Mouse (Mus musculus): ENCODE measurements around the gene Nrip3. TPM values are rescaled to one million over a fixed set of nuclear protein-coding genes. Genes with fewer than 3 reads are reported as not detected.

Nrip3 gene
- polyA plus RNA-seq, 1 experiment from 2014 or later: 1.8 TPM

- Histone ChIP-seq H3K27ac (replicated peaks) (no peak overlapping the region), H3K36me3 (no peaks in the 10 kb centered on the region), H3K9ac (replicated peaks) (no peak overlapping the region), H3K4me3 (no peak overlapping the region), H3K9me3 (no peaks in the 10 kb centered on the region), H3K4me2 (replicated peaks) (no peak overlapping the region), H3K27me3 (no peaks in the 10 kb centered on the region), H3K4me1 (no peaks in the 10 kb centered on the region)
- 75% methylated on average over 2 of the region's 2 CpGs for WGBS
- ATAC-seq (ENCODE audit: low FRiP score, low read depth): no peak
These were observed 17.8 kb downstream of the Nrip3 start for GRCm38 (mm10) chr7:109764009-109764408.

- no peak overlapping the region for H3K27ac ChIP-seq (replicated peaks)
- peaks cover 14% of the 10 kb centered on the region for H3K4me1 ChIP-seq
- H3K4me3 ChIP-seq: no peak overlapping the region
- H3K9me3 ChIP-seq: no peaks in the 10 kb centered on the region
- no peaks in the 10 kb centered on the region for H3K36me3 ChIP-seq
- no peak overlapping the region for H3K9ac ChIP-seq (replicated peaks)
- no peak for ATAC-seq (ENCODE audit: low FRiP score, low read depth)
- no peaks in the 10 kb centered on the region for H3K27me3 ChIP-seq
- WGBS: 86% methylated on average over 3 of the region's 3 CpGs
- no peak overlapping the region for H3K4me2 ChIP-seq (replicated peaks)
These were observed 25.5 kb downstream of the Nrip3 start for GRCm38 (mm10) chr7:109756291-109756690.

GRCm38 (mm10) chr7:109754034-109754433 is 27.8 kb downstream of the Nrip3 start:
- peaks cover 15% of the 10 kb centered on the region for H3K4me1 ChIP-seq
- H3K4me3 ChIP-seq: no peak overlapping the region
- H3K9me3 ChIP-seq: no peaks in the 10 kb centered on the region
- no peak for ATAC-seq (ENCODE audit: low FRiP score, low read depth)
- no peaks in the 10 kb centered on the region for H3K27me3 ChIP-seq
- no peak overlapping the region for H3K27ac ChIP-seq (replicated peaks)
- WGBS: 91% methylated on average over 8 of the region's 8 CpGs
- no peak overlapping the region for H3K4me2 ChIP-seq (replicated peaks)
- peaks cover under 1% of the 10 kb centered on the region; the same call in 1 of the 2 replicates for H3K36me3 ChIP-seq
- H3K9ac ChIP-seq (replicated peaks): no peak overlapping the region

- Histone ChIP-seq H3K9me3 (no peaks in the 10 kb centered on the region), H3K4me1 (peaks cover 15% of the 10 kb centered on the region), H3K27ac (replicated peaks) (peak within 1 kb of the TSS; percentile 80), H3K36me3 (peaks cover 5% of the 10 kb centered on the region; the same call in 1 of the 2 replicates), H3K4me2 (replicated peaks) (peak within 1 kb of the TSS; percentile 92), H3K9ac (replicated peaks) (peak within 1 kb of the TSS; percentile 84), H3K4me3 (peak within 1 kb of the TSS; percentile 85), H3K27me3 (no peaks in the 10 kb centered on the region)
- WGBS: under 1% methylated on average over 73 of the region's 74 CpGs
- peak; percentile 90 for ATAC-seq (ENCODE audit: low FRiP score, low read depth)
These were observed 29.6 kb downstream of the Nrip3 start, which contains the start of gene Tmem9b for GRCm38 (mm10) chr7:109752008-109752925. TSS of gene Tmem9b (minus strand) at chr7:109752875.

GRCm38 (mm10) chr7:109751427-109752007 is 30.3 kb downstream of the Nrip3 start:
- peak; percentile 10 for ATAC-seq (ENCODE audit: low FRiP score, low read depth)
- 3% methylated on average over 13 of the region's 13 CpGs for WGBS
- peak overlapping the region; percentile 80 for H3K27ac ChIP-seq (replicated peaks)

GRCm38 (mm10) chr7:109747747-109748146 is 34.1 kb downstream of the Nrip3 start:
- Histone ChIP-seq H3K27ac (replicated peaks) (no peak overlapping the region), H3K36me3 (peaks cover 25% of the 10 kb centered on the region), H3K4me3 (no peak overlapping the region), H3K9me3 (no peaks in the 10 kb centered on the region), H3K27me3 (no peaks in the 10 kb centered on the region), H3K9ac (replicated peaks) (no peak overlapping the region), H3K4me2 (replicated peaks) (no peak overlapping the region), H3K4me1 (peaks cover 7% of the 10 kb centered on the region)
- 63% methylated on average over 1 of the region's 1 CpGs for WGBS
- ATAC-seq (ENCODE audit: low FRiP score, low read depth): no peak

More at GRCm38 (mm10) chr7:109751427-109752007, 30.3 kb downstream of the Nrip3 start:
- H3K4me2 ChIP-seq (replicated peaks): peak overlapping the region; percentile 92
- H3K4me3 ChIP-seq: peak overlapping the region; percentile 85
- peaks cover 5% of the 10 kb centered on the region; the same call in 1 of the 2 replicates for H3K36me3 ChIP-seq
- H3K9ac ChIP-seq (replicated peaks): peak overlapping the region; percentile 84
- no peaks in the 10 kb centered on the region for H3K27me3 ChIP-seq
- no peaks in the 10 kb centered on the region for H3K9me3 ChIP-seq
- peaks cover 15% of the 10 kb centered on the region for H3K4me1 ChIP-seq

- Histone ChIP-seq H3K27me3 (no peaks in the 10 kb centered on the region), H3K4me2 (replicated peaks) (no peak overlapping the region), H3K27ac (replicated peaks) (no peak overlapping the region), H3K9ac (replicated peaks) (no peak overlapping the region), H3K9me3 (no peaks in the 10 kb centered on the region), H3K4me3 (no peak overlapping the region), H3K36me3 (peaks cover 44% of the 10 kb centered on the region), H3K4me1 (no peaks in the 10 kb centered on the region)
- WGBS: 93% methylated on average over 4 of the region's 4 CpGs
- ATAC-seq (ENCODE audit: low FRiP score, low read depth): no peak
These were observed 40.1 kb downstream of the Nrip3 start for GRCm38 (mm10) chr7:109741703-109742102.

- Histone ChIP-seq H3K27ac (replicated peaks) (no peak overlapping the region), H3K27me3 (no peaks in the 10 kb centered on the region), H3K36me3 (peaks cover 50% of the 10 kb centered on the region), H3K4me3 (no peak overlapping the region), H3K9me3 (no peaks in the 10 kb centered on the region), H3K9ac (replicated peaks) (no peak overlapping the region), H3K4me1 (no peaks in the 10 kb centered on the region), H3K4me2 (replicated peaks) (no peak overlapping the region)
- WGBS: 89% methylated on average over 1 of the region's 1 CpGs
- ATAC-seq (ENCODE audit: low FRiP score, low read depth): no peak
These were observed 40.8 kb downstream of the Nrip3 start for GRCm38 (mm10) chr7:109741060-109741459.

GRCm38 (mm10) chr7:109739822-109740370 is 41.9 kb downstream of the Nrip3 start:
- H3K4me3 ChIP-seq: no peak overlapping the region
- no peak overlapping the region for H3K4me2 ChIP-seq (replicated peaks)
- WGBS: 92% methylated on average over 5 of the region's 5 CpGs
- H3K4me1 ChIP-seq: no peaks in the 10 kb centered on the region
- H3K36me3 ChIP-seq: peaks cover 52% of the 10 kb centered on the region
- H3K27me3 ChIP-seq: no peaks in the 10 kb centered on the region
- no peak overlapping the region for H3K27ac ChIP-seq (replicated peaks)
- H3K9me3 ChIP-seq: no peaks in the 10 kb centered on the region
- H3K9ac ChIP-seq (replicated peaks): no peak overlapping the region
- ATAC-seq (ENCODE audit: low FRiP score, low read depth): no peak

- H3K9me3 ChIP-seq: no peaks in the 10 kb centered on the region
- no peak overlapping the region for H3K4me3 ChIP-seq
- H3K4me1 ChIP-seq: no peaks in the 10 kb centered on the region
- no peak overlapping the region for H3K4me2 ChIP-seq (replicated peaks)
- peaks cover 25% of the 10 kb centered on the region for H3K36me3 ChIP-seq
- H3K27me3 ChIP-seq: no peaks in the 10 kb centered on the region
- 94% methylated on average over 4 of the region's 4 CpGs for WGBS
- H3K9ac ChIP-seq (replicated peaks): no peak overlapping the region
- H3K27ac ChIP-seq (replicated peaks): no peak overlapping the region
- ATAC-seq (ENCODE audit: low FRiP score, low read depth): no peak
These were observed 47.0 kb downstream of the Nrip3 start for GRCm38 (mm10) chr7:109734806-109735205.

- no peaks in the 10 kb centered on the region for H3K27me3 ChIP-seq
- H3K4me2 ChIP-seq (replicated peaks): no peak within 1 kb of the TSS
- H3K4me1 ChIP-seq: no peaks in the 10 kb centered on the region
- no peak for ATAC-seq (ENCODE audit: low FRiP score, low read depth)
- no peak within 1 kb of the TSS for H3K9ac ChIP-seq (replicated peaks)
- no peaks in the 10 kb centered on the region for H3K9me3 ChIP-seq
- H3K36me3 ChIP-seq: peaks cover 14% of the 10 kb centered on the region
- no peak within 1 kb of the TSS for H3K4me3 ChIP-seq
- 89% methylated on average over 5 of the region's 5 CpGs for WGBS
- no peak within 1 kb of the TSS for H3K27ac ChIP-seq (replicated peaks)
These were observed 50.2 kb downstream of the Nrip3 start, which contains the start of gene Ascl3 for GRCm38 (mm10) chr7:109731626-109732025. TSS of gene Ascl3 (minus strand) at chr7:109731726.

GRCm38 (mm10) chr7:109723697-109724096 is 58.1 kb downstream of the Nrip3 start, which contains the start of gene BC051019:
TSS of gene BC051019 (minus strand) at chr7:109723850.
- Histone ChIP-seq H3K9ac (replicated peaks) (no peak within 1 kb of the TSS), H3K4me2 (replicated peaks) (no peak within 1 kb of the TSS), H3K27me3 (no peaks in the 10 kb centered on the region), H3K4me3 (no peak within 1 kb of the TSS), H3K4me1 (no peaks in the 10 kb centered on the region), H3K27ac (replicated peaks) (no peak within 1 kb of the TSS), H3K9me3 (0 out of 2 replicates have a peak, but pooled peaks cover 3% of the 10 kb centered on the region), H3K36me3 (no peaks in the 10 kb centered on the region)
- 96% methylated on average over 5 of the region's 5 CpGs for WGBS
- ATAC-seq (ENCODE audit: low FRiP score, low read depth): no peak

All from midbrain, embryonic 12.5 days (tissue).